Mouse (Mus musculus) embryo, embryonic 10.5 days (tissue): ENCODE measurements around the gene Mansc4.

ENCODE experiments used
- DNase-seq: peaks from one replicate; pipeline ENCODE4 v3.0.0-alpha.2; 2015; ENCODE audit warnings: low spot score

Mansc4 gene

DNA sequence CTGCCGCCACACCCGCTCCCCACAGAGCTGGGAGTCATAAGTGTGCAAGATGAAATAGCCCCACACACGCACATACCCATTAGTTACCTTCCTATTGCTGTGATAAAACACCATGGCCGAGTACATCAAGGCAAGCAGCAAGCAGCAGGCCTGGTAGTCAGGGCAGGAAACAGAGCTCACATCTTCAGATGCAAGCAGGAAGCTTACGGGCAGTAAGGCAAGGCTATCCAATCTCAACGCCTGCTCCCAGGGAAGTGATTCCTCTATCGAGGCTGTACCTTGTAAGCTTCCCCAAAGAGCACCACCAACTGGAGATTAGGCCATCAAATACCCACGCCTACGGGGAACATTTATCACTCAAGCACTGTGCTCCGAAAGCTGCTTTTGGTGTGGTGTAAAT is 6.9 kb downstream of the Mansc4 start:
- DNase-seq = no peak

DNA sequence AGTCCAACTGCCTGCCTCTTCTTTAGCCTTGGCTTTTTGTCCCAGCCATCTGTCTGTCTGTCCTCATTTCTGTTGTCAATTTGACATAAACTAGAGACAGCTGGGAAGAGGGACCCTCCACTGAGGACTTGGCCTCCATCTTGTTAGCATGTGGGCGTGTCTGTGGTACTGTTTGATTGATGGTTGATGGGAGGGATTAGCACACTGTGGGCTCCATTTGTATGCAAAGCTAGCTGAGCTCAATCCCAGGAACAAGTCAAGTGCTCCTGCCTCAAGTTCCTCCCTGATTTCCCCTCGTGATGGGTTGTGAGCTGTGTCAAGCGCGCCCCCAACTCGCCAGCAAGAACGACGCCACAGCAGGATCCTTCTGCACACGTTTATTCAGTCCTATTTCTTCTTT is 10.0 kb downstream of the Mansc4 start:
- DNase-seq = no peak

DNA sequence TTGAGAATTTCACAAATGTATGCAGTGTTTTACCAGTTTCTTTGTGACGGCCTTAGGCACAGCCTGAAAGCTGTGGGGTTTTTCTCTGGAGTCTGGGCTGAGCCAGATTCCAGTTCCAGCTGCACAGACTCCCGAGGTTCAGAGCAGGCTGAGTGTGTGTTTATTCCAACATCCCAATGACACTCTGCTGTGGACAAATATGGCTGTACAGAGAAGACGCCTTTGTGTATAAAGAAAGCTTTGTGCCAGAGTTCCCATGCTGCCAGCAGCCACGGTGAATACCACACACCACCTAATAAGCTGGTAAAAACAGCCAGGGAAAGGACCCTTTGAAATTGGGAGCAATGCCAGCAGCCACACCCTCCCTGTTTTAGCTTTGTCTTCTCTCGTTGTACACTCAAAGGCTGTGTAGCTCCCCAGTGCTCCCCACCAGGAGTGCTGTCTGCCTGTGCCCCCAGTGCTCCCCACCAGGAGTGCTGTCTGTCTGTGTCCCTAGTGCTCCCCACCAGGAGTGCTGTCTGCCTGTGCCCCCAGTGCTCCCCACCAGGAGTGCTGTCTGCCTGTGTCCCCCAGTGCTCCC is 10.9 kb downstream of the Mansc4 start:
- no peak for DNase-seq

DNA sequence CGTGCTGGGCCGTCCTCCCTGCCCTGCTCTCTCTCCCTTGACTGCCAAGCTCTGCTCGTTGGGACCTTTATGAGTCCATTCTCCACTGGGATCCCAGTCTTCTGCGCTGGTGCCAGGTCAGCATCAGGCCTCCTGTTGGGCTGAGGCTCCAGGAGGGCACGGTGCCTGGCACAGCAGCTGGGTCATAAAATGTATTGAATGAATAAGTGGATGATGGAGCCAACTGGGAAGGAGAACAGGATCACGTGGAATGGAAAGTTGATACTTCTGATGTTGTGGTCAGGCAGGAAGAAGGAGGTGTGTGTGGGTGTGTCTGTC is 21.9 kb downstream of the Mansc4 start:
- DNase-seq = no peak

DNA sequence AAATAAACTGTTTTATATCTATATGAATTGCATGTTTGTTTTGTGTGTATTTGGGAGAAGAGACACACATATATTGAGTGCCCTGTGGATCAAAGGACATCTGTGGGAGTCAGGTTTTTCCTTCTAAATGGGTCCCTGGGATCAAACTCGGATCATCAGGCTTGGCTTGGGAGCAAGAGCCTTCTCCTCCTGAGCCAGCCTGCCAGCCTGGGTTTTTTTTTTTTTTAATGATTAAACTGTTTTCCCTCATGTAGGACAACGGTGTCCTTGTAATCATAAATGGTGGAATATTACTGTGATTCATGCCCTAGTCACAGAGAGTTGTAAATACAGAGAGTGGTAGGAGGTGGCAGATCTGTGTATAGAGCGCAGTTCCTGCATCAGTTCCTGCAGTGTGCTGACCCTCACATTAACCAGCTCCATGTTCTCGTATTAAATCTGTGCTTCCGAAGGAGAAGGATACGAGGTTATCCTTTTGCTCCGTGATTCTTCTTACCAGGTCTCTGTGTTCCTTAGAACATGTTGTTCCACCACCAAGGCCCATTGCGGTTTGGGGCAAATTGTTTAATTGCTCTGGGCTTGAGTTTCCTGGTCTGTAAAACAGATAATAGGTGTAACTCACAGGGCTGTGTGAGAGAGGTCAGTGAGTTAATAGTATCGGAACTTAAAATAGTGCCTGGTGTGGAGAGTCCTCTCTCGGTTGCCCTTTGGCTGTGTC is 22.4 kb downstream of the Mansc4 start:
- no peak for DNase-seq

DNA sequence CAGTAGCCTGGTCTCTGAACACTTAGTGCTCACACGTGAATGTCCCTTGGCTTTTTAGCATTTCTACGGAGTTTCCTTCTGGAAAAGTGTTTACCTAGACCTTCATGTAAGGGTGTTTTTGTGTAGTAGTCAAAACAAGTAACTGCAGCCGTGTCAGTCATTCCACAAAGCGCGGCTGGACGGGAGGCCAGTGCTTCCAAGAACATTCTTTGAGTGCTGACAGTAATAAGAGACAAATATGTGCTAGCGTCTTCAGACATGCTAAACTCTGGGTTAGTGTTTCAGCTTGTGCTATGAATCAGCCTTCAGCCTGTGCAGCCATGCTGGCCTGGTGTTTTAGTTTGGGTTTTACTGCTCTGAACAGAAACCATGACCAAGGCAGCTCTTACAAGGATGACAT is 24.1 kb downstream of the Mansc4 start:
- no peak for DNase-seq

DNA sequence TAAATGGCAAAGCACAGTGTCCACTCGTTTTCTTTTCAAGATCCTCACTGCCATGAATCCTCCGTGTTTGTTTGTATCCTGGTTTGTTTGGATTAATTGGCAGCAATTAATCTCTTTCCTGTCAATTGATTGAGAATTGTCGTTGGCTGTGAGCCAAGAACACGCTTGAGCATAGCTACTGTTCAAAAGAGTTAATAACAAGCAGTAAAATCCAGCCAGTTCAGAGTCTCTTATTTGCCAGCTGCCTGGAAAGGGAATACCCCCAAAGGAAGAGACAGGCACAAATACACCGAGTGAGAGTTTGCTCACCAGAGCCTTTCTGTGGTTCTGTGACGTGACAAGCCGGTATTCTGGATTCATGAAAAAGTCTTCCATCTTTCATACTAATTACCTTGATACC is 24.8 kb downstream of the Mansc4 start:
- DNase-seq = no peak

DNA sequence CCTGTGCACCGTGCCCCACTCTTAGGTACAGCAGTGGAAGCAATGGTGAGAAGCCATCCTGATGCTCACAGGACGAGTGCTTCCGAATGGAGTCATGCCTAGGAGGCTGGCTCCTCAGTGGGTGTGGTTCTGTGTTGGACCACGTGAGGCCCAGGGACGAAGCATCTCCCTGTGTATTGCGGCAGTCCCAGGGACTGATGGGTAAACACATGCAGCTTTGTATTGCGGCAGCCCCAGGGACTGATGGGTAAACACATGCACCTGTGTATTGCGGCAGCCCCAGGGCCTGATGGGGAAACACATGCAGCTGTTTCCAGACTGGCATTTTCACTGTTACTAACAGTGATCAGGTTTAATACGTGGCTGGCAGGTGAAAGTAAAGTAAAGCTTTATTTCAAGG is 25.2 kb downstream of the Mansc4 start:
- no peak for DNase-seq

DNA sequence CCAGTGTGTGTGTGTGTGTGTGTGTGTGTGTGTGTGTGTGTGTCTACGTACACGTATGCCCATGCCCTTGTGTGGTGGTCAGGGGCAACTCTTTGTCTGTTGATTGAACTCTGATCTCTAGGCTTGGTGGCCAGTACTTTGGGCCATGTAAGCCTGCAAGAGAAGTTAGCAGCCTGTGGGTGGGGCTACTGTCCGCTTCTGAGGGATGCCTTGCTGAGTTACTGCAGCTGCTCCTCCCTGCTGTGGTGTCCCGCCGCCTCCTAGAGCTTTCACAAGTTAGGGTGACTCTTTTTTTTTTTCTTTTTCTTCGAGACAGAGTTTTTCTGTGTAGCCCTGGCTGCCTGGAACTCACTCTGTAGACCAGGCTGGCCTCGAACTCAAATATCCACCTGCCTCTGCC is 27.5 kb downstream of the Mansc4 start:
- no peak for DNase-seq

DNA sequence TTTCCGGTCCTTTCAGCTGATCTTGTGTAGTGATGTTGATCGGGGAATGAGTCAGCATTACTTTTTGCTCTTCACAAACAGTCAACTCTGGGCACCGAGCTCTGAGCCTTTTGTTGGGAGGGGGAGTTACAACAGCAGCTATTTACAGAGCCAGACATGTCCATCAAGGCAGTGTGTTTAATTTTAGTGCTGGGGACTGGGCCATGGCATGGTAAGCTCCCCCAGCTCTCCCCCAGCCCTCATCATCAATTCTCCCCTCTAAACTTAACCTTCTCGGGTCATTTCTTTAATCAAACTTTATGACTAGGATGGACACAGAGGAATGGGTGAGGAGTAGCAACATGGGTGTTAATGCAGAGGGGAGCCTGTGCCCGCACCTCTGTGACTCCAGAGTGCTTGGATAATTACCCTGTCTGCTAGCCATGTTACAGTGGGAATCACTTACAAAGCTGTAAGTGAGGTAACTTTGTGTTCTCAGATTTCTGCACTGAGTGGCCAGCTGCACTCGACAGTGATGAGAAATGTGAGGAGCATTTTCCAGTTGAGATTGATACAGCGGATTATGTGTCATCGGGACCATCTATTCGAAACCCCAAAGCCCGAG is 31.4 kb downstream of the Mansc4 start:
- DNase-seq = no peak

DNA sequence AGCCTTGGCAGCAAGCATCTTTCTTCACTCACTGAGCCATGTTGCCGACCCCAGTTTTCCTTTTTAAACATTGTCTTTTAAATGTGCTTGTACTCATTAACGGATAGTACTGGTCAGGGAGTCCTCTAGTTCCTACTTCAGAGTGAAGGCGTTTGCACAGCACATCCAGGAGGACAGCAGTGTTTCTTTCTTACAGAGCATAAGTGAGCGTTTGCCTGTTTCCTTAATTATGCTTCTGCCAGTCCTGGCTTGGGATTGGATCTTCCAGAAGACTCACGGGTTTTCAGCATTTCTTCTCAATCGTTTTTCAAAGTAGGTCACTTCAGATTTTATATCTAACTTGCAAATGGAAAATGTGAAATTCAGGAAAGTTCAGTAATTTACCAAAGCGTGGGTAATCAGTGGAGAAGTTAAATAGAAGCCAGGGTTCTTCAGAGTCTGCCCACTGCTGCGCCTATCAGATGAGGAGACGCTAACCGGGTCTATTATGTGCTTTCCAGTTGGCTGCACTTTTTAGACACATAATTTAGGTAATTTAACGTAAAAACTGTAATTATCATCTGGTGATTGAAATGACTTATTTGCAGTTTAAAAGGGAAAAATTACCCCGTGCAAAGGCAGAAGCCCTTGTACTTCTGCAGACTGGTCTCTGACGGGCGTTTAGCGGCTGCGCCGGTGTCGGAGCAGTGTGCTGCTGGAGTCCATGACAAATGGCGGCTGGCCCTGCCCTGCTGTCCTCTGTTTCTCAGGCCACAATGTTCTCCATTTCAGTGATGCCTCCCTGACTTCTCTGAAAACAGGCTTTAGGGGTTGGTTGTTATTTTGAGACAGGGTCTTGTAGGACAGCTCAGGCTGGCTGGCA is 32.8 kb downstream of the Mansc4 start:
- no peak for DNase-seq

DNA sequence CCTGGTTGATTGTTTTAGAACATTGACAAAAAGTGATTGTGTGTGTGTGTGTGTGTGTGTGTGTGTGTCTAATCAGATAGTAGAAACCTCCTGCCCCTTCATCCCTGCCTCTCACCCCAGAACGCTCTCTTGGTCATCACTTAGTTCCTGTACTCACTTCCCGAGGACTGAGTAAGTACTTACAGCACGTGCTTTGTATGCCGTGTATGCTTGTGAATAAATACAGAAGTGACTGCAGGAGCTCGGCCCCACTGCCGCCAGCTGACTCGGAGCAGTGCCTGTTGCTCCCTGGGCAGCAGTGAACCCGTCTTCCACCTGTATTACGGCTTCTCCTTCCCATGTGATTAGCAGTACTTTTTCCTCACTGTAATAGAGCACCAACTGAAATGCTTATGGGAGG is 34.4 kb downstream of the Mansc4 start:
- no peak for DNase-seq

DNA sequence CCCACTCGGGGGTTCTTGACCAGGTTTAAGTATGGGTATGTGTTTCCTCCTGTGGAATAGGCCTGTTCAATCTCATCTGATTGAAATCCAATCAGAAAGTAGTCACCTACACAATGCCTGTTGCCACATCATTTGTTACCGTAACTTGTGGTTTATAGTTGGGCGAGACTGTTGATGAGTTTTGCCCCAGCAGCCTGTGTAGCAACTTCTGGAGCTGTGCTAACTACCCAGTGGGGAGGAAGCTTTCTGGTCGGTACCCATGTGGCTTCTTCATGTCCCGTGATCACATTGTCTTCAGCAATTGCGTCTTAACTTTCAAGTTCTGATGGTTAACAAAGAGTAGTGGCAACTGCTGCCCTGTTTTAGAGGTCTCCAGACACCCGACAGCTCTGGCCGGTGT is 35.2 kb downstream of the Mansc4 start:
- DNase-seq = no peak

DNA sequence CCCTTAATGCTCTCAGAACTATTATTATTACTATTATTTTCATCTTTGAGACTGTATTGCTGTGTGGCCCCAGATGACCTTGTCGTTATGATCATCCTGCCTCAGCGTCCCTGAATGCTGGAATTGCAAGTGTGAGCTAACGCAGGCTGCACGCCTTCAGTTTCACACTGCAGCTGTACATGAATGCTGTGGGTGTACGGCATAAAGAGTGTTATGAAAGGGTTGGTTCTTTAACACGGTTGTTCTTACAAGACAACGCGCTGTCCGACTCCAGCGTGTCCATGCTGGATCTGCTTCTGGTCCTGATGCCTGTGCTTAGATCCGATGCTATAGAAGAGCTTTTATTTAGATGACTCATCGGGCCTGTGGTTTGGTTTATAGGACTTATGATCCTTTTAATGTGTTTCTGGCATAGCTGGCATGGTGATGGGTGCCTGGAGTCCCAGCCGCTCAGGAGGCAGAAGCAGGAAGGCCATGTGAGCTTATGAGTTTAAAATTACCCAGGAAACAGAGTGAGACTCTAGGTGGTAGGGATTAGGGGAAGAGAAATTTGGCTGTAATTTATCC is 37.5 kb downstream of the Mansc4 start:
- DNase-seq = no peak

DNA sequence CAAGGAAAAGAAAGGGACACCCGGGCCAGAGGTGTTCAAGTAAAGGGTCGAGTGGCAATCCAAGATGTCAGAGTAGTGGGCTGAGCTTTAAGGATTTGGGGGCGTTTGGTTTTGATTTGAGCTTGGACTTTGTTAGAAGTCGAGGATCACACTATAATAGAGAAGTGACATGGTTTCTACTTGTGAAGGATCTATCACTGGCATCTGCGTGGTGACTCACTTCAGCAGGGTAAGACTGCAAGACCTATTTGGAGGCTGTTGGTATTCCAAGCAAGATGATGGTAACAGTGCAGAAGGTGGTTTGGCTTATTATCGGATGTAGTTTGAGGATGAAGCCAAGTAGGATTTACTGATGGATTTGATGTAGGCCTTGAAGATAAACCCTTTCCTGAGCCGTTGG is 43.2 kb downstream of the Mansc4 start:
- no peak for DNase-seq

DNA sequence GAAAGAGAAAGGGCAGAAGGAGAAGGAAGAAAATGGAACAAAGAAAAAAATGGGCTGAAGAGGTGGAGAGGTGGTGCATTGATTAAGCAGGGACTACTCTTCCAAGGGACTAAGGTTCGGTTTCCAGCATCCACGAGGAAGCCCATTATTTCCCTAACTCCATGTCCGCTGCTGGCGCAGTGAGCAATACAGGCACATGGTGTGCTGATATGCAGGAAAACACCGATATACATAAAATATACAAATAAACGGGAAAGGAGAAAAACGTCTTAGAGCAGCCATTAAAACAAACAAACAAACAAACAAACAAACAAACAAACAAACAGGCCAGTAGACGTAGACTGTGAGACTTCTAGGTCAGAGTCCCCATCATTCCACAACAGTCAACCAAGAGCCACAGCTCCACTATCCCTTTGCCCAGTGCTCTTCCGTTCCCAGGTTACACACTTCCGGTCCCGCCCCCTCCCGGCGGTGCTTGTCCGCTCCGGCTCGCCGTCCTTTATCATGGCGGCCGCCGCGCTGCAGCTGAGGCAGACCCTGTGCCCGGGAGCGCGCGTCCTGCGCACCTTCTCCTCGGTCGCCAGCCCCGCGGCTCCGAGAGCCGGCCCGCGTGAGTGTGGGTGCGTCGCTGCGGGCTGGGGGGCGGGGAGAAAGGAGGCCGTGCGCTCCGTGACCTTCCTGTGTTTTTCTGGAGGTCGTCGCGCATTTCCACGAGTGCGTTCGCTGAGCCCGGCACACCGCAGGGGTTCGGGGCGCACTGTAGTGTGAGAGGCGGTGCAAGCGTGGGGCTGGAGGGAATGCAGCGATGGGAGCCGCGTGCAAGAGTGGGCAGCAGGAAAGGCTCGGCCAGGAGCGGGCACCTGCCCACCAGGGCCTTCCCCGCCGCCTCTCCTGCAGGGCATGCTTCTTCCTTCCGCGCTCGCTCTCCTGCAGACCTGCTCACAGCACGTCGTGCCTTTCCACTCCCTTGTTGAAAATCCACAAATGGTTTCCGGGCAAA is 44.2 kb downstream of the Mansc4 start, which contains the start of gene Mrps35:
Gene Mrps35, plus strand, starts transcription at position 474 of the 1,000 bp plus-strand sequence.
- DNase-seq = peak; percentile 95

DNA sequence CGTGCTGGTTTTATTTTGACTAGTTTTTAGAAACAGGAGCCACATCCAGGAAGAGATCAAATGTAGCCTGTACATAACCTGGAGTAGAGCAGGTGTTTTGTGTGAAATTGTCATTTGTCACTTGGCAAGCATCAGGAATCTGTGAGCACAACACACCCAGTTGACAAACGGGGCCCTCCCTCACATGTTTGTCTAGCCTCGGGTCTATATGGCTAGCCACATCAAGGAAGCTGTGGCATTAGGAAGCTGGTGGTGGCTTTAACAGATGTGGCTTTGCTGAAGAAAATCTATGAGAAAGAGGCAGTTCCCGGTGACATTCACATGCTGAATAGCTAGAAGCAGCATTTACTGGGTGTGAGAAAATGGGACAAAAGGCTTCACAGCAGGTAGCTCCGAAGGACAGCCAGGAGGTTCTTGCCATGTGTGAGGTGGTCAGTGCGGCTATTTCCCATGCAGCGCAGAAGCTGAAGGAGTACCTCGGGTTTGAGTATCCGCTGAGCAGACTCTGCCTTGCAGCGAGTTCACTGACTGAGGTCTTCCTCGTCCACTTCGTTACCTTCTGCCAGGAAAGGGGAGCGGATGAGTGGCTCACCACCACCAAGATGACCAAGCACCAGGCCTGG is 54.4 kb downstream of the Mansc4 start, which contains the start of gene Rep15:
Gene Rep15, plus strand, starts transcription at position 282 of the 623 bp plus-strand sequence.
- no peak for DNase-seq

DNA sequence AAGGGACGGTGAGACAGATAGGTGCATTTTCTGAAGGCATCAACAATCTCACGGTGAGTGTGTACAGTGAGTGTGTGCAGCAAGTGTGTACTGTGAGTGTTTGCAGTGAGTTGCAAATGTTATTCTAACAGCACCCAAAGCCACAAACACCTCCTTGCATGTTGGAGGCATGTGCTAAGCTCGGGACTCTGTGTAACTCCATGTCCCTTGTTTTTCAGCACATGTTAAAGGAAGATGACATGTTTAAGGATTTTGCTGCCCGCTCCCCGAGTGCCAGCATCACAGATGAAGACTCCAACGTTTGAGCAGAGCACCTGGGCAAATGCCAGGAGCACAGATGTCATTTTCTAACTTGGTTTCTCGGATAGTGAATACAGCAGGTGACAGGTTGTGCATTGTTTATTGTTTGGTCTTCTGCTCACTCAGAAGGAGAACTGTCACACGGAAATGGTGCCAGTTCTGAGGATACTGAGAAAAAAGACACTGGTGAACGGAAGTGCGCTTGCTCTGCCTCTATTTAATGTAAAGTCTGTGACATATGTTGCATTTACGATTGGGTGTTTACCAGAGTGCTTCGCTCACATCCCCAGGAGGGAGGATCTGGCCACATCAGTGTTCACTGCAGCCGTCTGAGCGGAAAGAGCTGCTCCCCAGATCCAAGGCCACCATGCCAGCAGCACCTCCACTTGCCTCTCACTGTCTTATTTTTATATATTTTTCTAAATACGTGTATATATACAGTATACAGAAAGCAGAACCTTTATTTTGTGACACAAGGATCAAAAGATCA is 56.5 kb downstream of the Mansc4 start:
- DNase-seq = no peak

DNA sequence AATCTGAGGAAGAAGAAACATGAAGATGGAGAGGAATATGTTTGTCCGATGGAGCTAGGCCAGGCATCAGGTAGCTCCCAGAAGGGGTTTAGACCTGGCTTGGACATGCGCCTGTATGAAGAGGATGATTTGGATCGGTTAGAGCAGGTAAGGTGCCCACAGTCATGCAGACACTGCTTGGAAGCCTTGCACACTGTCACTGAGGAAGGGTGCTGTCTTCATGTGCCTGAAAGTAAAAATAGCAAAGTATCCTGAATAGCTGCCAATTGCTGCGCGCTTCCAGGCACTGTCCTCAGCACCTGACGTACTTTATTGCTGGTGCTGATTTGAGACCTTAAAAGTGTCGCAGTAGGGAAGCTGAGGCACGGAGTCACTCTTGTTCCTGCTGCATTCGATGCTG is 57.2 kb downstream of the Mansc4 start:
- no peak for DNase-seq

DNA sequence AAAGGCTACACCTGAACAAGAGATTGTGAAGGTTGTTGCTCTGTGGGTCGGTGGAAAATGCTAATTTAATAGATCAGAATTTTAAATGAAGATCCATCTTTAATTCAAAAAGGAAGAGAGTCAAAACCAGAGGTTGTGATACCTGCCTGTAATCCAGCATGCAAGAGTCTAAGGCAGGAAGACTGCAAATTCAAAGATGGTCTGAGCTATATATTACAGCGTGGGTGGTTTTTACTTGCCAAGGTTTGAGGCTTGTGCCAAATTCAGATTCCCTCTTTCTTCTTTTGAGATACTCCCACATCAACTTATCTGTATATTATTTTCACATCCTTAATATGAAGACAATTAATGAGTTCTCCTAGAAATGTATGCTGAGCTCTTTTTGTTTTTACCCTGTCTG is 58.4 kb downstream of the Mansc4 start:
- no peak for DNase-seq
